Mouse (Mus musculus) kidney, embryonic 14.5 days (tissue): ENCODE data around the gene Fto. TPM values are rescaled to one million over a fixed set of nuclear protein-coding genes. Genes with fewer than 3 reads are reported as not detected.

Source experiments
- ATAC-seq: fragments of 200-750 bp; cut with Nextera tagmentation; 2 replicates; pipeline ENCODE4 v1.8.0; 2017; ENCODE audit warnings: moderate number of reproducible peaks, mild to moderate bottlenecking, moderate TSS enrichment, moderate library complexity; ENCODE audit not compliant: low FRiP score, low TSS enrichment
- H3K27ac ChIP-seq: fragments of 300-500 bp; sonication (generic); 2 replicates; pipeline ENCODE4 v1.5.1; 2014; ENCODE audit warnings: low read depth, mild to moderate bottlenecking, low read length, moderate library complexity, mixed read lengths
- H3K27me3 ChIP-seq: fragments of 300-500 bp; sonication (generic); 2 replicates; pipeline ENCODE4 v1.6.1; 2014; ENCODE audit warnings: mild to moderate bottlenecking, low read length; ENCODE audit not compliant: control insufficient read depth, insufficient read depth
- H3K36me3 ChIP-seq: fragments of 300-500 bp; sonication (generic); 2 replicates; pipeline ENCODE4 v1.6.1; 2014; ENCODE audit warnings: low read length, mixed read lengths; ENCODE audit not compliant: control insufficient read depth, insufficient read depth
- H3K4me1 ChIP-seq: fragments of 300-500 bp; sonication (generic); 2 replicates; pipeline ENCODE4 v1.6.1; 2014; ENCODE audit warnings: low read length, mixed read lengths; ENCODE audit not compliant: control insufficient read depth, insufficient read depth
- H3K4me2 ChIP-seq: fragments of 300-500 bp; sonication (generic); replicated peaks from 2 replicates; pipeline ENCODE4 v1.6.1; 2014; ENCODE audit warnings: low read depth, mild to moderate bottlenecking, low read length
- H3K4me3 ChIP-seq: fragments of 300-500 bp; sonication (generic); 2 replicates; pipeline ENCODE4 v1.5.1; 2014; ENCODE audit warnings: mild to moderate bottlenecking, low read length
- H3K9ac ChIP-seq: fragments of 300-500 bp; sonication (generic); 2 replicates; pipeline ENCODE4 v1.6.1; 2014; ENCODE audit warnings: low read depth, mild to moderate bottlenecking, low read length, moderate library complexity
- H3K9me3 ChIP-seq: fragments of 300-500 bp; sonication (generic); 2 replicates; pipeline ENCODE4 v1.6.1; 2016; ENCODE audit warnings: low read length; ENCODE audit not compliant: control insufficient read depth
- whole genome bisulfite sequencing: fragments of 180-500 bp; shearing (Covaris S2); extraction: QIAGEN DNeasy Blood & Tissue Kit; methylation state at CpG from one replicate; pipeline ENCODE4 v1.1.7; 2014; 5-methylcytosine and 5-hydroxymethylcytosine counted together
- polyA plus RNA-seq: library from polyadenylated mRNA; unstranded; fragments of >200 nt; fragmentation: Nextera tagmentation; extraction: Ambion mirVana; gene quantifications from 2 replicates; pipeline ENCODE4 v1.2.1, GENCODE M21; 2014

The Fto gene
- polyA plus RNA-seq, 1 experiment from 2014 or later = 94.3 TPM

DNA sequence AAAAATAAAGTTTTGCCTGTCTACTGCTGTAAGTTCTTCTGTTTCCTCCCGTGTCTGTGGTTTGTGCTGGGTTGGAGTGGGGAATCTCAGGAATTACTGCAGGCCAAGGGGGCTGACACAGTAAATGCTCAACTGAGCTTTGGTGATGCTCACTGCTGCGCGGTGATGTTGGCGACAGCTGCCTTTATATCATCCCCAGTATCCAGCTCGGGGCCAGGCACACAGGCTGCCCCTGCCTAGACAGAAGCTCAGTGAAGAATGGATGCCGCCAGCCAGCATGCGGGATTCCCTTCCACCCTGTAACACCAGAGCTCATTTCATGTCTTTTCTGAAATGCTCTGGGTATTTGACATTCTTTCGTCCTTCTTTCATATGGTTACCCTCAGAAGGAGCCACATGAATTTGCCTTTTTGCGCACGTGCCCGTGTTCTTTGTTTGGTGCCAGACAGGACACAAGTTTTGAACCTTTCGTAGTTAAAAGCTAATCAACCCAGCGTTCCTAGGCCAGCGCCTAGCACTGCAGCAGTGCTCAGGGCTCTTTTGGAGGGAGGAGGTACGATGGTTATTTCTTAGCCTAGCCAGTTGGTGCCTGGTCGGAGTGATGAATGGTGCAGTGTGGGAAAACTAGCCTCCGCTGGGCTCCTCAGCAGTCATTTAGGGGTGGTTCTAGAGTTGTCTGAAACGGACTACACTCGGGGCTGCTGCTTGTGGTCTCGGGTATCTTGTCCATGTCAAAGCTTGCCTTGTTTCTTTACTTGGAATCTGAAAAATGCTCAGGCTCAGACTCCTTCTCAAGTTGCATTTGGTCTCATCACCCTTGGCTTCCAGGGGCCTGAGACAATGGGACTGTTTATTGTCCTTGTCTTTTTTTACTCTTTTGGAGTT, 62.0 kb downstream of the Fto start:
- no peaks in the 10 kb centered on the region for H3K9me3 ChIP-seq
- H3K36me3 ChIP-seq = no peaks in the 10 kb centered on the region
- ATAC-seq = no peak
- H3K9ac ChIP-seq = no peak overlapping the region
- 55% methylated on average over 20 of the region's 20 CpGs for WGBS
- no peaks in the 10 kb centered on the region for H3K27me3 ChIP-seq
- H3K4me3 ChIP-seq = no peak overlapping the region
- H3K4me2 ChIP-seq = no peak overlapping the region
- no peak overlapping the region for H3K27ac ChIP-seq
- peaks cover 45% of the 10 kb centered on the region for H3K4me1 ChIP-seq

DNA sequence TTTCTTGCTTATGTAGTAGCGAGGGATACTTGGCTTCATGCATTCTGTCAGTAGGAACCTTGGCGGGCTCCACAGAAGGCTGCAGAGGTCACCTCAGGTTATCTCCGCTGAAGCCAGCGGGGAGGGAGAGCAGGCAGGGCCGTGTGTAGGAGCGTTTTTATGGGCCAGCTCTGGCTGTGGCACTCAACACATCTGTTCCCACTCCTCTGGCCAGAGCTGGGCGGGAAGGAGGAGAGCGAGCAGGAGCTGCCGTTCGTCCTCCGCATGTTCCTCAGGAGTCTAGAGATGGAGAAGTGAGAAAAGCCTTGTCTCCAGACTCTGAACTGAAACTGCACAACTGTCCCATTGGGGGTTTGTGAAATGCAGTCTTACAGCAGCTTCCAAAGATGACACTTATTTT, 63.5 kb downstream of the Fto start:
- 7% methylated on average over 11 of the region's 11 CpGs for WGBS
- no peak overlapping the region; the same call in 1 of the 2 replicates for H3K4me2 ChIP-seq
- no peaks in the 10 kb centered on the region for H3K27me3 ChIP-seq
- ATAC-seq = no peak
- H3K9ac ChIP-seq = no peak overlapping the region
- peaks cover 51% of the 10 kb centered on the region for H3K4me1 ChIP-seq
- H3K4me3 ChIP-seq = no peak overlapping the region
- no peaks in the 10 kb centered on the region for H3K9me3 ChIP-seq
- 0 out of 2 replicates have a peak overlapping the region, but pooled peaks have one; percentile 11 for H3K27ac ChIP-seq
- no peaks in the 10 kb centered on the region for H3K36me3 ChIP-seq

GRCm38 (mm10) chr8:91377275-91377674, 64.0 kb downstream of the Fto start:
- H3K27me3 ChIP-seq = no peaks in the 10 kb centered on the region
- WGBS = 63% methylated on average over 6 of the region's 6 CpGs

GRCm38 (mm10) chr8:91378846-91379499, 65.6 kb downstream of the Fto start:
- Histone ChIP-seq H3K4me3 (no peak overlapping the region), H3K4me1 (peaks cover 53% of the 10 kb centered on the region), H3K36me3 (no peaks in the 10 kb centered on the region), H3K27me3 (no peaks in the 10 kb centered on the region), H3K9me3 (no peaks in the 10 kb centered on the region), H3K4me2 (no peak overlapping the region; the same call in 1 of the 2 replicates), H3K27ac (no peak overlapping the region), H3K9ac (no peak overlapping the region)
- 26% methylated on average over 13 of the region's 13 CpGs for whole genome bisulfite sequencing
- ATAC-seq = peak; percentile 87

More at GRCm38 (mm10) chr8:91377275-91377674, 64.0 kb downstream of the Fto start:
- ATAC-seq = no peak
- Histone ChIP-seq H3K36me3 (no peaks in the 10 kb centered on the region), H3K9me3 (no peaks in the 10 kb centered on the region), H3K4me2 (no peak overlapping the region), H3K4me1 (peaks cover 53% of the 10 kb centered on the region), H3K4me3 (no peak overlapping the region), H3K9ac (no peak overlapping the region), H3K27ac (no peak overlapping the region)

DNA sequence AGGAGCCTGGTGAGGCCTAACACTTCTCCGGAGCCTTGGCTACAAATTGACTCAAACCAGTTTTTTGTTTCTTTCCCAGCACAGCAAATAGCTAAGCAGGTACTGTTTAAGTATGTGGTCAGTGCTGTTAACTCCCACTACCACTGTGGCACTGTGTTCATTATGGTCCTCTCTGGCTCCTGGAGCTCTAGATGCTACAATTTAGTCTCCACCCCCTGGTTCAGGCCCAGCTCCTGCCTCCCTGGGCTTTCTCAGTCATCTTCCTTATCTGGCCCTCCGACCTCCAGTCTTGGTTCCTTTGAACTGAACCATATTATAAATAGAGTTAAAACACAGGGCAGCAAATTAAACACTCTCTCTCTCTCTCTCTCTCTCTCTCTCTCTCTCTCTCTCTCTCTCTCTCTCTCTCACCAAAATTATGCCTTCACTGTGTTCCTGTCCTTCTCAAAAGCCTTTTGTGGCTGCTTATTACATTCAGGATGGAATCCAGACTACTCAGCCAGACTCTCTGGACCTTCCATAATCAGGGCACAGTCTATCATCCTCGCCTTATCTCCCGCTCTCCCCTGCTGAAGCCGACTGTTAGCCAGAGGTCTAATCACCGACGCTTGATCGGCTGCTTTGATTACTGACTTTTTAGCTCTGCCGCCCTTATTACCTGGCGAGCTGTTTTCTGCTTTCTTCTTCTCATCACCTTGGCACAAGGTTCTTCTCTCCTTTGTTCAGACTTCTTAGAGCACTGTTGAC, 67.6 kb downstream of the Fto start:
- WGBS = 30% methylated on average over 10 of the region's 10 CpGs
- ATAC-seq = no peak
- Histone ChIP-seq H3K27me3 (no peaks in the 10 kb centered on the region), H3K27ac (no peak overlapping the region), H3K9me3 (no peaks in the 10 kb centered on the region), H3K4me2 (no peak overlapping the region), H3K9ac (no peak overlapping the region), H3K4me3 (no peak overlapping the region), H3K36me3 (no peaks in the 10 kb centered on the region), H3K4me1 (peaks cover 43% of the 10 kb centered on the region)

DNA sequence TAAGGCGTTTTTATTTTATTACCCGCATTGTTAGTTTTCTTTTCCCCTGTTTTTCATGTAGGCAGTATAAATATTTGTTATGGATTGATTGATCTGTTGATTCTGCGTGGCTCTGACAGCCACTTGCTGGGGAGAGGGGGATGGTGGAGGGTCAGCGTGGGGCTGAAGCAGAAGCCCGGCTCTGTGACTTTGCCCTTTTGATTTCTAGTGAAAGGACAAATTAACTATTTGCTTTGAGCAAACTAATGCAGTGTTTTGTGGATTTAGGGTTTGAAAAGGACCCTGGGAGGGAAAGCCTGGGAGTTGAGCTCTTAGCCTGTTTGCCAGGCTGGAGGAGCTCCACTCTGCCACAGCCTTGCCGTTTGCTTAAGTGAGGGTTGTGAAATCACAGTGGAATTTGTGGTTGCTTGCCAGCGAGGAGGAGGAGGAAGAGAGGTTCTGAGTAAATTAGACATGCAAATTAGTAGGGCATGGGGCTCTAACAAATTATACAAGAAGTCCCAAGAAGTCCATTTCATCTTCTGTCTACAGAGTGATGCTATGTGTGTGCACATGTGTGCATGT, 68.3 kb downstream of the Fto start:
- H3K27ac ChIP-seq = no peak overlapping the region

DNA sequence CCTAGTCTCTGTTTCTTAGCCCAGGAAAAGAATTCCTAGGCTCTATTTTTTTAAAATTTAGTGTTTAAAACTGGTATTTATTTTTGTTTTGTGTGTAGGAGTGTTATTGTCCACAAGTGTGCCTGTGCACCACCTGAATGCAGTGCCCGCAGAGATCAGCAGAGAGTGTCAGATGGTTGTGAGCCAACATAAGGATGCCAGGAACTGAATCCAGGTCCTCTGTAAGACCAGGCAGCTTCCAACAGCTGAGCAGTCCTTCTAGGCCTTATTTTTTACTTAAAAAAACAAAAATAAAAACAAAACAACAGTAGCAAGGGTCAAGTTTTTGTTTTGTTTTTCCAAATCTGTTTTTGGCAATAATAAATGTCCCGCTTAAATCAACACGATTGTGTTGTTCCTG, 69.9 kb downstream of the Fto start:
- H3K4me1 ChIP-seq = peaks cover 24% of the 10 kb centered on the region
- ATAC-seq = no peak
- H3K4me3 ChIP-seq = no peak overlapping the region
- H3K27me3 ChIP-seq = no peaks in the 10 kb centered on the region
- H3K36me3 ChIP-seq = no peaks in the 10 kb centered on the region
- no peak overlapping the region for H3K9ac ChIP-seq
- H3K9me3 ChIP-seq = no peaks in the 10 kb centered on the region
- no peak overlapping the region for H3K4me2 ChIP-seq
- 79% methylated on average over 3 of the region's 3 CpGs for WGBS
- H3K27ac ChIP-seq = no peak overlapping the region

More for the DNA sequence above, 68.3 kb downstream of the Fto start:
- no peaks in the 10 kb centered on the region for H3K36me3 ChIP-seq
- no peaks in the 10 kb centered on the region for H3K9me3 ChIP-seq
- H3K27me3 ChIP-seq = no peaks in the 10 kb centered on the region
- H3K4me2 ChIP-seq = no peak overlapping the region
- WGBS = 22% methylated on average over 7 of the region's 7 CpGs
- no peak overlapping the region for H3K9ac ChIP-seq
- no peak for ATAC-seq
- peaks cover 37% of the 10 kb centered on the region for H3K4me1 ChIP-seq
- H3K4me3 ChIP-seq = no peak overlapping the region

DNA sequence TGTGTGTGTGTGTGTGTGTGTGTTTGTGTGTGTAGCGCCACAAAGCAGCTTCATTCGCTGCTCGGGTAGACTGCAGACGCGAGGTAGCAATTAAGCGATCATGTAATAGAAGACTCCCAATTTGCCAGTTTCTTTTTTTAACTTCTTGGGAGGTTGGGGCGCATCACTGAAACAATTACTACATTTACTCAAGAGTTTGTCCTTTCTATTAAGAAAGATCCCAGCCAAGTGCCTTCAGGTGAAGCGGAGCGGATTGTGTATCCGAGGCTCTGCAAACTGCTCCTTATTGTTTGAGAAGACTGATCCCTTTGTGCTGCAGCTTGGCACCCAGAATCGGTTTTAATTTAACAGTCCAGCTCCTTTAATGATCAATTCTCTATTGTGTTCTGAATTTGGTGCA, 70.5 kb downstream of the Fto start:
- 85% methylated on average over 11 of the region's 11 CpGs for WGBS
- H3K9ac ChIP-seq = no peak overlapping the region
- H3K4me2 ChIP-seq = no peak overlapping the region
- no peaks in the 10 kb centered on the region for H3K27me3 ChIP-seq
- no peaks in the 10 kb centered on the region for H3K9me3 ChIP-seq
- H3K27ac ChIP-seq = no peak overlapping the region
- H3K4me3 ChIP-seq = no peak overlapping the region
- peaks cover 24% of the 10 kb centered on the region for H3K4me1 ChIP-seq
- H3K36me3 ChIP-seq = no peaks in the 10 kb centered on the region
- ATAC-seq = no peak
